Mouse (Mus musculus): ENCODE results near the gene Itsn1. TPM values are rescaled to one million over a fixed set of nuclear protein-coding genes. Genes with fewer than 3 reads are reported as not detected.

Gene Itsn1
- polyA plus RNA-seq, 1 experiment: 30.5 TPM

GRCm38 (mm10) chr16:91827456-91827855, 98.4 kb downstream of the Itsn1 start:
- H3K4me1 ChIP-seq (ENCODE audit: control insufficient read depth, insufficient read depth, low read length): no peaks in the 10 kb centered on the region
- TF ChIP-seq POLR2A (IDR thresholded peaks at IDR 0.05; ENCODE audit: control insufficient read depth, low read depth, low read length): no peak
- H3K36me3 ChIP-seq (ENCODE audit: control insufficient read depth, insufficient read depth, low read length): no peaks in the 10 kb centered on the region; the same call in 1 of the 2 replicates
- H3K4me3 ChIP-seq (ENCODE audit: control insufficient read depth, low read depth, low read length): no peak overlapping the region
- no peak overlapping the region for H3K27ac ChIP-seq (ENCODE audit: control insufficient read depth, insufficient read depth, low read depth, low read length)
- no peaks in the 10 kb centered on the region for H3K27me3 ChIP-seq (ENCODE audit: control insufficient read depth, insufficient read depth, low read length)

DNA sequence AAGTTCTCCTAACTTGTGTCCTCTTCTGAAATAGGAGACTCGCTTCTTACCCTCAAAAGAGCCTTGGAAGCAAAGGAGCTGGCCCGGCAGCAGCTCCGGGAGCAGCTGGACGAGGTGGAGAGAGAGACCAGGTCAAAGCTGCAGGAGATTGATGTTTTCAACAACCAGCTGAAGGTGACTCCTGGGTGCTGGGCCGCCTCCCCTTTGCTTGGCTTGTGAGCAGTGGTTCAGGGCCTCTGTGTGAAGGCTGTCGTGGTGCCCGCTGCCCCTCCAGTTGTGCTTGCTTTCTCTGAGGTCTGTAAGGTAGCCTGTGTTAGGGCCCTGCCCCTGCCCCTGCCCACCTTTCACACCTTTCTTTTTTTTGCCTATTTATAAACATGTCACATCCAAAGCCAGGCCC, 99.1 kb downstream of the Itsn1 start:
- Histone ChIP-seq H3K27ac (ENCODE audit: control insufficient read depth, insufficient read depth, low read depth, low read length) (no peak overlapping the region), H3K27me3 (ENCODE audit: control insufficient read depth, insufficient read depth, low read length) (no peaks in the 10 kb centered on the region), H3K4me3 (ENCODE audit: control insufficient read depth, low read depth, low read length) (no peak overlapping the region), H3K36me3 (ENCODE audit: control insufficient read depth, insufficient read depth, low read length) (no peaks in the 10 kb centered on the region; the same call in 1 of the 2 replicates), H3K4me1 (ENCODE audit: control insufficient read depth, insufficient read depth, low read length) (no peaks in the 10 kb centered on the region)
- TF ChIP-seq POLR2A (IDR thresholded peaks at IDR 0.05; ENCODE audit: control insufficient read depth, low read depth, low read length) (no peak), CTCF (IDR thresholded peaks at IDR 0.05; ENCODE audit: control insufficient read depth, insufficient read depth, insufficient replicate concordance, low read depth, low read length) (no peak)

GRCm38 (mm10) chr16:91828603-91829002, 99.5 kb downstream of the Itsn1 start:
- Histone ChIP-seq H3K27me3 (ENCODE audit: control insufficient read depth, insufficient read depth, low read length) (no peaks in the 10 kb centered on the region), H3K4me3 (ENCODE audit: control insufficient read depth, low read depth, low read length) (no peak overlapping the region), H3K36me3 (ENCODE audit: control insufficient read depth, insufficient read depth, low read length) (no peaks in the 10 kb centered on the region; the same call in 1 of the 2 replicates), H3K27ac (ENCODE audit: control insufficient read depth, insufficient read depth, low read depth, low read length) (no peak overlapping the region), H3K4me1 (ENCODE audit: control insufficient read depth, insufficient read depth, low read length) (no peaks in the 10 kb centered on the region)
- TF ChIP-seq POLR2A (IDR thresholded peaks at IDR 0.05; ENCODE audit: control insufficient read depth, low read depth, low read length) (no peak), CTCF (IDR thresholded peaks at IDR 0.05; ENCODE audit: control insufficient read depth, insufficient read depth, insufficient replicate concordance, low read depth, low read length) (no peak)

GRCm38 (mm10) chr16:91829121-91829520, 100.0 kb downstream of the Itsn1 start:
- no peaks in the 10 kb centered on the region for H3K27me3 ChIP-seq (ENCODE audit: control insufficient read depth, insufficient read depth, low read length)
- TF ChIP-seq CTCF (IDR thresholded peaks at IDR 0.05; ENCODE audit: control insufficient read depth, insufficient read depth, insufficient replicate concordance, low read depth, low read length) (no peak), POLR2A (IDR thresholded peaks at IDR 0.05; ENCODE audit: control insufficient read depth, low read depth, low read length) (no peak)
- H3K4me1 ChIP-seq (ENCODE audit: control insufficient read depth, insufficient read depth, low read length): no peaks in the 10 kb centered on the region
- H3K4me3 ChIP-seq (ENCODE audit: control insufficient read depth, low read depth, low read length): no peak overlapping the region
- no peaks in the 10 kb centered on the region for H3K36me3 ChIP-seq (ENCODE audit: control insufficient read depth, insufficient read depth, low read length)
- H3K27ac ChIP-seq (ENCODE audit: control insufficient read depth, insufficient read depth, low read depth, low read length): no peak overlapping the region

DNA sequence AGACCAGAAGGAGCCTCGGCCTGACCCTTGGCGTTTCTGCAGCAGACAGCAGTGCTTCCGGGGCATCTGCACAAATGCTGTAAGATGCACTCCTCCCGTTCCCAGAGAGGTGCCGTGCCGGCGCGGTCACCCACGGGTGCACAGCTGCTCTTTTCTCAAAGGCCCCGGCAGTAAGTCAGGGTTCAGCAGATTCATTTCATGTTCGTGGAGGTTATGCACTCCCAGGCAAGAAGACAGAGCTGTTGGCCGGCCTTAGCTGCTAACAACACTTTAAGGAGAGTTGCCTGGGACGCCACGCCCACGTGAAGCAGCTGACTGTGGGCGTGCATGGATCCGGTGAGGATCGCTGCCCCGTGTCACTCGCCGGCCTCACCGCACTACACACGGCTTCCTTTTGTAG, 101.2 kb downstream of the Itsn1 start:
- no peaks in the 10 kb centered on the region for H3K36me3 ChIP-seq (ENCODE audit: control insufficient read depth, insufficient read depth, low read length)
- H3K27ac ChIP-seq (ENCODE audit: control insufficient read depth, insufficient read depth, low read depth, low read length): no peak overlapping the region
- no peak overlapping the region for H3K4me3 ChIP-seq (ENCODE audit: control insufficient read depth, low read depth, low read length)
- no peaks in the 10 kb centered on the region for H3K27me3 ChIP-seq (ENCODE audit: control insufficient read depth, insufficient read depth, low read length)
- no peak for TF ChIP-seq POLR2A (IDR thresholded peaks at IDR 0.05; ENCODE audit: control insufficient read depth, low read depth, low read length)
- TF ChIP-seq CTCF (IDR thresholded peaks at IDR 0.05; ENCODE audit: control insufficient read depth, insufficient read depth, insufficient replicate concordance, low read depth, low read length): no peak
- H3K4me1 ChIP-seq (ENCODE audit: control insufficient read depth, insufficient read depth, low read length): no peaks in the 10 kb centered on the region

- Histone ChIP-seq H3K27ac (ENCODE audit: control insufficient read depth, insufficient read depth, low read depth, low read length) (no peak overlapping the region), H3K27me3 (ENCODE audit: control insufficient read depth, insufficient read depth, low read length) (no peaks in the 10 kb centered on the region), H3K4me3 (ENCODE audit: control insufficient read depth, low read depth, low read length) (no peak overlapping the region), H3K4me1 (ENCODE audit: control insufficient read depth, insufficient read depth, low read length) (no peaks in the 10 kb centered on the region), H3K36me3 (ENCODE audit: control insufficient read depth, insufficient read depth, low read length) (no peaks in the 10 kb centered on the region)
- no peak for TF ChIP-seq POLR2A (IDR thresholded peaks at IDR 0.05; ENCODE audit: control insufficient read depth, low read depth, low read length)
- TF ChIP-seq CTCF (IDR thresholded peaks at IDR 0.05; ENCODE audit: control insufficient read depth, insufficient read depth, insufficient replicate concordance, low read depth, low read length): no peak
These were observed 104.0 kb downstream of the Itsn1 start for GRCm38 (mm10) chr16:91833121-91833520.

GRCm38 (mm10) chr16:91833558-91833957, 104.5 kb downstream of the Itsn1 start:
- Histone ChIP-seq H3K27me3 (ENCODE audit: control insufficient read depth, insufficient read depth, low read length) (no peaks in the 10 kb centered on the region), H3K4me3 (ENCODE audit: control insufficient read depth, low read depth, low read length) (no peak overlapping the region), H3K36me3 (ENCODE audit: control insufficient read depth, insufficient read depth, low read length) (no peaks in the 10 kb centered on the region), H3K27ac (ENCODE audit: control insufficient read depth, insufficient read depth, low read depth, low read length) (no peak overlapping the region), H3K4me1 (ENCODE audit: control insufficient read depth, insufficient read depth, low read length) (no peaks in the 10 kb centered on the region)
- TF ChIP-seq POLR2A (IDR thresholded peaks at IDR 0.05; ENCODE audit: control insufficient read depth, low read depth, low read length) (no peak), CTCF (IDR thresholded peaks at IDR 0.05; ENCODE audit: control insufficient read depth, insufficient read depth, insufficient replicate concordance, low read depth, low read length) (no peak)

DNA sequence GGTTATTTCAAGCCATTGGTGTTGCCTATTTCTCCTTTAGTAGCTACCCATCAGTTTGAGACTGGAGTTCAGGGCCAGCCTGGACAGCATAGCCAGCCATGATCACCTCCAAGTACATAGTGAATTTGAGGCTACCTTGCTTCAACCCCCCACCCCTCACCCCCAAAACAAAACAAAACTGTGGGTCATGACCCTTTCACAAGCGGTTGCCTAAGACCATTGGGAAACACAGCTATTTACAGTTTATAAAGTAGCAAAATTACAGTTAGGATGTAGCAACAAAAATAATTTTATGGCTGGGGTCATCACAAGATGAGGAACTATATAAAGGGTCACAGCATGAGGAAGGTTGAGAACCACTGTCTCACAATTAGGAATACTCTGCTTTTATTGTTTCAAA, 104.9 kb downstream of the Itsn1 start:
- H3K27ac ChIP-seq (ENCODE audit: control insufficient read depth, insufficient read depth, low read depth, low read length): no peak overlapping the region
- TF ChIP-seq POLR2A (IDR thresholded peaks at IDR 0.05; ENCODE audit: control insufficient read depth, low read depth, low read length) (no peak), CTCF (IDR thresholded peaks at IDR 0.05; ENCODE audit: control insufficient read depth, insufficient read depth, insufficient replicate concordance, low read depth, low read length) (no peak)
- H3K36me3 ChIP-seq (ENCODE audit: control insufficient read depth, insufficient read depth, low read length): no peaks in the 10 kb centered on the region
- no peaks in the 10 kb centered on the region for H3K27me3 ChIP-seq (ENCODE audit: control insufficient read depth, insufficient read depth, low read length)
- H3K4me3 ChIP-seq (ENCODE audit: control insufficient read depth, low read depth, low read length): no peak overlapping the region
- H3K4me1 ChIP-seq (ENCODE audit: control insufficient read depth, insufficient read depth, low read length): no peaks in the 10 kb centered on the region
